Mouse (Mus musculus): ENCODE measurements around the gene Prkn.

DNA sequence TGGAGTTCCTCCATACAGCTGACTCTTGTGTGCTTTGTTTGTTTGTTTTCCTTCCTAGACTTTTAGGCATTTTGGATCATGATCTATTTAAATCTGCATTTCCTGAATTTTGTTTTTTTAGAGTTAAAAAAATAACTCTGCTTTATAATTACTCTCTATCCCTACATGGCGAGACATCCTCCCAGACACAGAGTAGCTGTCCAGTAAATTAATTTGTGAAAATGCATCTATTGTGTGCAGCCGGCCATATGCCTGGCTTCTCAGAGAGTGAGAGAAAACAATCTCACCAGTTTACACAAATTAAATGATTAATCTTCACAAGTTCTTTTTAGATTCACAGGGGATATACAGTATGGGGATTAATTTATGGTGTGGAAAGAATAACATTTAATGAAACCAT lies 357.9 kb downstream of the Prkn start:
- no peak for TF ChIP-seq EP300 (optimal IDR thresholded peaks at IDR 0.05)
- TF ChIP-seq CTCF (IDR thresholded peaks at IDR 0.05; ENCODE audit: low read depth), result no peak
